Mouse (Mus musculus) adrenal gland, postnatal 10 days (tissue): Measurements from ENCODE around the gene Camk2g. TPM values are rescaled to one million over a fixed set of nuclear protein-coding genes. Genes with fewer than 3 reads are reported as not detected.

ENCODE experiments used
- DNase-seq: peaks from one replicate; pipeline ENCODE4 v3.0.0; 2021; ENCODE audit warnings: mixed read lengths
- microRNA-seq: library from miRNA; unstranded; fragments of <30 nt; microRNA quantifications from one replicate; pipeline ENCODE4 v1.2.0, GENCODE M21; 2021
- total RNA-seq, 2 experiments: library from RNA; stranded (reverse); gene quantifications; 2 replicates each; pipeline ENCODE4 v1.2.3; 2021

The Camk2g gene
- total RNA-seq, 2 experiments from 2014 or later: 35.1 to 57.4 TPM

DNA sequence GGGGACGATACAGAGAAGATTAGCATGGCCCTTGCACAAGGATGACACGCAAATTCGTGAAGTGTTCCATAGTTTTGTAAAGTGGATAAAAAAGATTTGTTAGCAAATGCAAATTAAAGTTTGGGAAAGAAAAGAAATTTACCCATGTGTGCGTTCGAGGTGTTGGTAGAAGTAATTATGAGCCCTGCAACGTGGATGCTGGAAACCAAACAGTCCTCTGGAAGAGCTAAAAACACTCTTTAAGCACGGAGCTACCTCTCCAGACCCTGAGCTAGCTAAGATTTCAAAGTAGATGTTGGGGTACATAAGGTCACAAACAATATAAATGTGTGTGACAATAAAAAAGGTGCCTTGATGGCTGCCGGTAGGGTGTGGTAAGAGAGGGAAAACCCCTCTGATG lies 92.3 kb downstream of the Camk2g start:
- no peak for DNase-seq

DNA sequence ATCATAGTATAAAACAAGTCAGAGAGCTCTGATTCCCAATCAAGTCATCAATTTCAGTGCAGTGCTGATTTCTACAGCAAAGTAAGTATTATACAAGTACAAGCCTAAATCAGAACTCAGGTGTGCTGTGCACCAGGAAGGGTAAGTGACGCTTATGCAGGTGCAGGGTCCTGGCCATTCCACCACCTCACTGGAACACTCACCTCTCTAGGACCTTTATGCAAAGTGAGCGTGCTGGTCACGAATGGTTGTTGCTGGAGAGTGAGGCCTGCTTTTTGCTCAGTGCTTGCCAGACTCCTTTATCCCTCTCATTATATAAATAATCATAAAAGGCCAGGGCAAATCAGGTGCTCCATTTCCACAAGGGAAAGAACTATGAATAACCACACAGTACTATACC lies 93.5 kb downstream of the Camk2g start:
- no peak for DNase-seq

DNA sequence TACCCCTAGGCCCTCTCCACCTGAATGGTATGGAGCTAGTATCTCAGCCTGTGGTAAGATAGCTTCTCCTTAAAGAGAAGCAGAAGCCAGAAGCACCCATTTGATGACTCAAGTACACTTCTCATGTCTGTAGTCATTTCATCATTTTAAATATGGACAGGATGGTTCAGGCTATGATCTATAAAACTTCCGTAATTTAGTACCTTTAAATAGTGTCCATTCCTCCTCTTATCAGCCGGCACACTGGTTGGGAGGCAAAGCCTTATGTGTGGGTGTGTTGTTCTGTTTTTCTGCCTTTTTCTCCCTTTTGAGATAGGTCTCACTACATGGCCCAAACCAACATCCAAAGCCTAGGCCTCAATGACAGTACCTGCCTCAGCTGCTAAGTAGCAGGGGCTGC lies 95.4 kb downstream of the Camk2g start:
- DNase-seq: no peak

DNA sequence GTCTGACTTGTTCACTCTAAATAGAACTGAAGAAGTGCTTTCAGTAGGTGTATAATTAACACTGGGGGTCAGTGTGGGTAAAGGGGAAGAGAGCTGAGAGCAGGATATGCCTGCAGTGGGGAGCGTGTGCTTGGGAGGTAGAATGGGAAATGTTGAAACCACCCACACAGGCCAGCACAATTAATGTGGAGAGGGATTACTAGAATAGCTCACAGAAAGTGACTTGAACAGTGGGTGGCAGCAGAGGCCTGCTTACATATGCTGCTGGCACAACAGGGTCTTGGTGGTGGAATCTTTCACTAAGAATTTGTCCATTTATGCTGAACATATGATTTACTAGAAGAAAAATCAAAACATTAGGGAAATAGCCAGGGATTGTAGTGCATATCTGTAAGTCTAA lies 96.9 kb downstream of the Camk2g start:
- peak; percentile 63 for DNase-seq

DNA sequence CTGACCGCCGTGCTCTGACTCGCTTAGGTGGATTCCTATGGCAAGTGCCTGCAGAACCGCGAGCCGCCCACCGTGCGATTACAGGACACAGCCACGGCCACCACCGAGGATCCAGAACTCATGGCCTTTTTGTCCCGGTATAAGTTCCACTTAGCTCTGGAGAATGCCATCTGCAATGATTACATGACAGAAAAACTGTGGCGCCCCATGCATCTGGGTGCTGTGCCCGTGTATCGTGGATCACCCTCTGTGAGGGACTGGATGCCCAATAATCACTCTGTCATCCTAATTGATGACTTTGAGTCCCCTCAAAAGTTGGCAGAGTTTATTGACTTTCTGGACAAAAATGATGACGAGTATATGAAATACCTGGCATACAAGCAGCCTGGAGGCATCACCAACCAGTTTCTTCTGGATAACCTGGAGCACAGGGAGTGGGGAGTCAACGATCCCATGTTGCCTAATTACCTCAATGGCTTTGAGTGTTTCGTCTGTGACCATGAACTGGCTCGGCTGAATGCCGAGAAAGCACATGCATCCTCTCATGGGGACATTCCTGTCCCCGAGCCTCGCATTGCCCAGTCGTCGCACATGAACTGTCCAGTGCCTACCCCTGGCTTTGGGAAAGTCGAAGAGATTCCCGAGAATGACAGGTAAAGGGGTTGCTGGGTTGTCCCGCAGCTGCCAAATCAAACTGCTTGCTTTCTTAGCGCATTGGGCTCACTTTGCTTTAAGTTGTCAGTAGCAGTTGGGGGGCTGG lies 97.9 kb downstream of the Camk2g start:
- DNase-seq: peak; percentile 27

DNA sequence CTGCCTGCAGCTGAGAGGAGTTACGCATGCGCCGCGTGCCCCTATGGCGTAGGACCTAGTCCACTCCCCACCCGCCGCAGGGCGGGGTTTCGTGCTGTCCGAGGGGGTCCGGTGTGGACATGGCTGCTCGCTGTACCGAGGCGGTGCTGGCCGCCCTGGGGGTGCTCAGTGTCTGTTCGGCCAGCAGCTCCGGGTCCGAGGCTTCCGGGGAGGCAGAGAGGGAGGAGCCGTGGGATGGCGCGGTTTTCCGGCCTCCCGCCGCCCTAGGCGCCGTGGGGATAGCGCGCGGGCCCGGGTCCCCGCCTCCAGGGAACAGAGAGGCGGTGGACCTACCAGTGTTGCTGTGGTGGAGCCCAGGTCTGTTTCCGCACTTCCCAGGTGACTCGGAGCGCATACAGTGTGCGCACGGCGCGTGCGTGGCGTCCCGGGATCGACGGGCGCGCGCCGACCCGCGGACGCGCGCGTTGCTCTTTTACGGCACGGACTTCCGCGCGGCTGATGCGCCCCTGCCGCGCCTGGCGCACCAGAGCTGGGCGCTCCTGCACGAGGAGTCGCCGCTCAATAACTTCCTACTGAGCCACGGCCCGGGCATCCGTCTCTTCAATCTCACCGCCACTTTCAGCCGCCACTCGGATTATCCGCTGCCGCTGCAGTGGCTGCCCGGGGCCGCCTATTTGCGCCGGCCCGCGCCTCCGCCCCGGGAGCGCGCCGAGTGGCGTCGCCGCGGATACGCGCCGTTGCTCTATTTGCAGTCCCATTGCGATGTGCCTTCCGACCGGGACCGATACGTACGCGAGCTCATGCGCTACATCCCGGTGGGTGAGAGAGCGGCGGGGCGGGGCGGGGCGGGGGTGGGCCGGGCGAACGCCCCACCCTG lies 98.8 kb downstream of the Camk2g start, which contains the start of gene Fut11:
Gene Fut11 (plus strand): TSS at position 85 of the 877 bp plus-strand sequence.
- peak; percentile 92 for DNase-seq

DNA sequence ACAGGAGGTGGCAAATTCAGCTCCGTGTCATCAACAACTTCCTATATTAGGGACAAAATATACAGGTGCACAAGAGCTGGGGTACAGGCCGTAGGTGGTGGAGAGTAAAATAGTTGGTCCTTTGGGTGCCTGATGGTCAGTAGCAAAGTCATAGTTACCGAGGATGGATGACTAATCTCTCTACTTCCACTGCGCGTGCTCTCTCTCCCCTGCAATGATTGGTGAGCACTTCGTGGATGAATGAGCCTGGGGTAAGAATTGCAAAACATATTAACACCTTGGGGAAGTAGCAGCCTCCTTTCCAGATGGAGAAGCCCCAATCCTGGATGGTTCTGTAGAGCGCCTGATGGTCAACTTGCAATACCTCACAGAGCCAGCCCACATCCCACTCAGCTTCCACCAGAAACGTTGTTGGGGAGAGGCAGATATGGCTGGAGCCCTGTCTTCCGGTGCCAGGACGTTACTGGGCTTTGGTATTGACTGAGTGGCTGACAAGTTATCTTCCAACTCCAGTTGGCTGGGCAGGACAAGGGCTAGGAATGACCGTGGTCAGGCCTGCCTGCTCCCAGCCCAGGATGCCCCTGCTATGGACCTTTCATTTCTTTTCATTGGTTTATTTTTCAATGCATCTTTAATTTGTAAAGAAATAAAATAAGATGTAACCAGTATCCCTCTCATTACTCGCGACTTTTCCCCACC lies 99.6 kb downstream of the Camk2g start:
- DNase-seq: no peak

DNA sequence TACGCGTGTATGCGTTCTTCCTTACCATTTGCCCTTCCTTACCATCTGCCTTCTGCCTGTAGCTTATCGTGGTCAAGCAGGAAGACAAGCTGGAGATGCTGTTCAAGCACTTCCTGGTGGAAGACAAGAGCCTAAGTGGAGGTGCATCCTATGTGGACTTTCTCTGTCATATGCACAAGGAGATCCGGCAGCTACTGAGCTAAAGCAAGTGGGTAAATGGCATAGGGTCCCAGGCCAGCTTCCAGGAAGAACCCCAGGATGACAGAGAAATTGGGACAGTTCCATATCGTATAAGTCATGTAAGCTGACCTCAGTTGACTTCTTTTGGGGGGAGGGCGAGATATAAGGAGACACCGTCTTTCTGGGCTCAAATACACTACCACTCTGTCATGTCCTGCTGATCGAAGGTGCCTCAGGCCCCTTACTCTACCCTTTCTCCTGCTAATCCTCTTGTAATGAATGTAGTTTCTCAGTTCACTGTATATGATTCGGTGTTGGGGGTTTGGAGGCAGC lies 100.2 kb downstream of the Camk2g start:
- no peak for DNase-seq

DNA sequence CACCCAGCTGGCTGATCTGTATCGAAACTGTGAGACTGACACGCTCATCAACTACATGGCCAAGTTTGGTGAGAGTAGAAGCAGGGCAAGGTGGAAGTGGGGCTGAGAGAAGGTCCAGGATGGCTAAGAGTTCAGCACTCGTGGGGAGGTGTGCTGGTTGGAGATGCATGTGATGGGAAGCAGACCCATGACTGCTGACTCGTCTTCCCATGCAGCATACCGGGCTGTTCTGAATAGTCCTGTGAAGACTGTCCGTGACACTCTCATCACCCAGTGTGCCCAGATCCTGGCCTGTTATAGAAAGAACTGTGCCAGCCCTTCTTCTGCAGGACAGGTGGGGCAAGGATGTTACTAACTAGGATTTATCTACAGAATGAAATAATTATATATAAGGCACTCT lies 102.1 kb downstream of the Camk2g start:
- no peak for DNase-seq

DNA sequence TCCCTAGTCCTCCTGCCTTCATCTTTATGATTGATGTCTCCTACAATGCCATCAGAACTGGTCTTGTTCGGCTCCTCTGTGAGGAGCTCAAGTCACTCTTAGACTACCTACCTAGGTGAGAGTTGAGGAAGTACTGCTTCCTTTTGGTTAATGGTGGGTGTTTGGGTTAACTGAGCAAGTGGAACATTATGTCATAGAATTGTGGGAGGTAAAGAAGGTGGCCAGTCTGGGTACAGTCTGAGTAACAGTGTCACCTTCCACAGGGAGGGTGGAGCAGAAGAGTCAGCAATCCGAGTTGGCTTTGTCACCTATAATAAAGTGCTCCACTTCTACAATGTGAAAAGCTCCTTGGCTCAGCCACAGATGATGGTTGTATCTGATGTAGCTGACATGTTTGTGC lies 104.9 kb downstream of the Camk2g start:
- DNase-seq: no peak

DNA sequence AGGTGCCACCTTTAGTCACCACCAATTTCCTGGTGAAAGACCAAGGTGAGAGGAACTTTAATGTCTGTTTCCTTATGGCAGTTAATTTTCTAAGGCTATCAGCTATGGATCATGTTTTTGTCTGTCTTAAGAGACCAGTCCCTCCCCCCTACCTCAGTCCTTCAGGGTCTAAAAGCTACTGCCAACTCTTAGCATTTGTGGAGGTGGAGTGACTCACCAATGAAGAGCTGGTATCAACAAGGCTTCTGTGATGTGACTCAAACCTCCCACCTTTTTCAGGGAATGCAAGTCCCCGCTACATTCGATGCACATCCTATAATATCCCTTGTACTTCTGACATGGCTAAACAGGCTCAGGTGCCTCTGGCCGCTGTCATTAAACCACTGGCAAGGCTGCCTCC lies 107.3 kb downstream of the Camk2g start:
- no peak for DNase-seq

Small RNA genes lying within 50 kb of the gene (microRNA-seq; reads per million reads assigned to microRNA genes)
- gene Mir6946: 1.4 reads per million

Other genes starting within 250 kb of the Camk2g start
- 10 to 100 TPM; 65.9 to 86.4 TPM for gene Ppp3cb, start 247.5 kb downstream of the Camk2g start, total RNA-seq
- gene Usp54, start 153.0 kb downstream of the Camk2g start, total RNA-seq: 10 to 100 TPM; 12.6 to 13.1 TPM
- 10 to 100 TPM; 27.5 to 61.9 TPM for gene Myoz1, start 137.5 kb downstream of the Camk2g start, total RNA-seq
- gene Synpo2l, start 125.7 kb downstream of the Camk2g start, total RNA-seq: 10 to 100 TPM in 1 of 2 experiments, 1 to 10 TPM in 1; 5.8 to 14.5 TPM
- 100 to 1,000 TPM; 120 to 130 TPM for gene Sec24c, start 119.8 kb downstream of the Camk2g start, total RNA-seq
- 10 to 100 TPM; 16.3 to 18.6 TPM for gene Fut11, start 99.1 kb downstream of the Camk2g start, total RNA-seq
- 10 to 100 TPM; 91.8 to 96.3 TPM for gene Chchd1, start 91.1 kb downstream of the Camk2g start, total RNA-seq
- 100 to 1,000 TPM in 1 of 2 experiments, 10 to 100 TPM in 1; 83.7 to 104 TPM for gene Zswim8, start 86.5 kb downstream of the Camk2g start, total RNA-seq
- 10 to 100 TPM; 24.1 to 32.7 TPM for gene Ndst2, start 59.5 kb downstream of the Camk2g start, total RNA-seq
- gene Plau, start 42.6 kb upstream of the Camk2g start, total RNA-seq: 10 to 100 TPM; 19.3 to 39.8 TPM
- gene Vcl, start 135.3 kb upstream of the Camk2g start, total RNA-seq: 10 to 100 TPM; 76.6 to 82.1 TPM